Mouse (Mus musculus) liver, embryonic 14.5 days (tissue): ENCODE measurements around the gene Itgb7. TPM values are rescaled to one million over a fixed set of nuclear protein-coding genes. Genes with fewer than 3 reads are reported as not detected.
A peak's percentile ranks its signal among the peaks of the same experiment; 100 is the strongest.

Source experiments
- ATAC-seq: fragments of 200-750 bp; cut with Nextera tagmentation; 2 replicates; pipeline ENCODE4 v1.8.0; 2017; ENCODE audit warnings: moderate number of reproducible peaks, mild to moderate bottlenecking, moderate library complexity; ENCODE audit not compliant: insufficient read depth
- DNase-seq, 3 experiments: peaks; one replicate each; pipeline ENCODE4 v3.0.0-alpha.2; 2012 to 2013; ENCODE audit warnings: low read depth in 3 of 3, low spot score in 3 of 3
- H3K27ac ChIP-seq: fragments of 300-500 bp; sonication (generic); 2 replicates; pipeline ENCODE4 v1.5.1; 2014; ENCODE audit warnings: moderate library complexity, mild to moderate bottlenecking, control low read depth, inconsistent platforms
- H3K27me3 ChIP-seq: fragments of 300-500 bp; sonication (generic); 2 replicates; pipeline ENCODE4 v1.6.1; 2014; ENCODE audit warnings: mild to moderate bottlenecking, low read length, moderate library complexity; ENCODE audit not compliant: control insufficient read depth, insufficient read depth
- H3K36me3 ChIP-seq: fragments of 300-500 bp; sonication (generic); replicated peaks from 2 replicates; pipeline ENCODE4 v1.6.1; 2014; ENCODE audit warnings: low read depth; ENCODE audit not compliant: control insufficient read depth, insufficient read depth
- H3K4me1 ChIP-seq, 2 experiments: fragments of 200-500 bp in 1 of 2; fragments of 300-500 bp in 1 of 2; sonication (generic) in 1 of 2; replicated peaks; 2 replicates each; pipeline ENCODE4 v1.6.1; 2012 to 2014; ENCODE audit warnings: antibody characterized with exemption in 1 of 2, inconsistent platforms in 1 of 2, low read length in 1 of 2; ENCODE audit not compliant: control insufficient read depth in 2 of 2, insufficient read depth in 2 of 2
- H3K4me2 ChIP-seq: fragments of 300-500 bp; sonication (generic); 2 replicates; pipeline ENCODE4 v1.6.1; 2014; ENCODE audit warnings: low read depth, mild to moderate bottlenecking, control low read depth, moderate library complexity
- H3K4me3 ChIP-seq, 2 experiments: fragments of 200-500 bp in 1 of 2; fragments of 300-500 bp in 1 of 2; sonication (generic) in 1 of 2; 2 replicates each; pipeline ENCODE4 v1.5.1; 2012 to 2014; ENCODE audit warnings: low read depth in 2 of 2, low read length in 2 of 2, mild to moderate bottlenecking in 2 of 2, control low read depth in 1 of 2, inconsistent platforms in 1 of 2, moderate library complexity in 1 of 2; ENCODE audit not compliant: insufficient read depth in 1 of 2
- H3K9ac ChIP-seq: fragments of 300-500 bp; sonication (generic); replicated peaks from 2 replicates; pipeline ENCODE4 v1.6.1; 2014; ENCODE audit warnings: mild to moderate bottlenecking, control low read depth, moderate library complexity
- H3K9me3 ChIP-seq: fragments of 300-500 bp; sonication (generic); 2 replicates; pipeline ENCODE4 v1.6.1; 2016; ENCODE audit warnings: low read length, mixed read lengths; ENCODE audit not compliant: control insufficient read depth
- CTCF ChIP-seq: IDR thresholded peaks from 2 replicates; pipeline ENCODE4 v1.5.1; 2016; ENCODE audit warnings: antibody characterized with exemption, low read depth, control low read depth
- EP300 ChIP-seq: IDR thresholded peaks from 2 replicates; pipeline ENCODE4 v1.6.1; 2016; ENCODE audit warnings: antibody characterized with exemption, low read depth
- WGBS: fragments of 180-500 bp; shearing (Covaris S2); extraction: QIAGEN DNeasy Blood & Tissue Kit; methylation state at CpG from one replicate; pipeline ENCODE4 v1.1.7; 2014; ENCODE audit not compliant: insufficient replicate concordance; 5-methylcytosine and 5-hydroxymethylcytosine counted together
- polyA plus RNA-seq, 2 experiments: library from polyadenylated mRNA; depleted of rRNA in 1 of 2; stranded (reverse) in 1 of 2; unstranded in 1 of 2; fragments of >200 nt; fragmentation: Nextera tagmentation in 1 of 2; extraction: Ambion mirVana in 1 of 2; gene quantifications; 2 replicates each; pipeline versions ENCODE4 v1.2.1 to v1.2.3; 2012 to 2014

Itgb7 gene
- polyA plus RNA-seq, 2 experiments, result 2.7 to 5.6 TPM

DNA sequence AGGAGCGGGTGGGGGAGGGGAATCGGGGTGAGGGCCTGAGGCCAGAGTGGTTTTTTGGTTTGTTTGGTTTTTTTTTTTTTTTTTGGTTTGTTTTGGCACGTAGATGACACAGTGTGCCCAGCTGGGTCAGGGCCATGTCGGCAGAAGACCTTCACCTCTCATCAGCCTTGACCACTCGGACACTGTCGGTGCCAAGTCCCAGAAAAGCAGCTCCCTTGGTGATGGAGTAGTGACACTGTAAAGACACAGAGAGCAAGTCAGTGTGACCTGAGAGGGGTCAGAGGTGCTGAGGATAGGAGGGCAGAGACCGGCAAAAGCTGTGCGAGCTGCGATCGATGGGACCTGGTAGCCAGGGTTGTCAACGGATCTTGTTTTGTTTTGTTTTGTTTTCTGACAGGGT is 45.5 kb downstream of the Itgb7 start:
- H3K4me2 ChIP-seq, result no peak overlapping the region
- no peak for DNase-seq
- peaks cover 0 to 5% of the 10 kb centered on the region in 2 experiments; a peak in 1 of 4 replicates for H3K4me1 ChIP-seq
- H3K9ac ChIP-seq, result no peak overlapping the region
- H3K36me3 ChIP-seq, result no peaks in the 10 kb centered on the region
- H3K9me3 ChIP-seq, result no peaks in the 10 kb centered on the region
- WGBS, result 70% methylated on average over 11 of the region's 11 CpGs
- H3K27ac ChIP-seq, result no peak overlapping the region
- peak; percentile 45 for ATAC-seq
- TF ChIP-seq CTCF, result no peak
- no peak for TF ChIP-seq EP300
- no peaks in the 10 kb centered on the region for H3K27me3 ChIP-seq
- H3K4me3 ChIP-seq, result no peak overlapping the region

DNA sequence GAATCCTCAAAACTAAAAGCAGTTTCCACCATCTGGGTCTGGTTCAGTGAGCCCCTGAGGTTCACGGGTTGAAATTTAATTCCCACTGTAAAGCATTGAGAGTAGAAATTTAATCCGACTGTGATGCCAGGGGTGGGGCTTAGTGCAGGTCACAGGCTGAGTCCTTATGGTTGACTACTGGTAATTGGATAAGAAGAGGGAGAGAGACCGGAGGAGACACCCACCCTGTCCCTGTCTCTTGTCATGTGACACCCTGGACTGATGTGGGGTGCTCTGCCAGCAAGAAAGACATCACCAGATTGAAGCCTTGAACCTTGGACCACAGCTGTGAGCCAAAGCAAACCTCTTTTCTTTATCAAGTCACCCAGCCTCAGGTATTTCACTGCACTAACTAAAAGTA is 48.7 kb downstream of the Itgb7 start:
- no peak overlapping the region for H3K27ac ChIP-seq
- no peak overlapping the region for H3K9ac ChIP-seq
- 69% methylated on average over 3 of the region's 3 CpGs for WGBS
- H3K36me3 ChIP-seq, result no peaks in the 10 kb centered on the region
- H3K4me3 ChIP-seq, result no peak overlapping the region
- H3K4me1 ChIP-seq, result peaks cover 0 to 2% of the 10 kb centered on the region in 2 experiments; a peak in 1 of 4 replicates
- no peak for ATAC-seq
- no peak overlapping the region for H3K4me2 ChIP-seq
- DNase-seq, result no peak
- H3K27me3 ChIP-seq, result no peaks in the 10 kb centered on the region
- no peaks in the 10 kb centered on the region for H3K9me3 ChIP-seq
- TF ChIP-seq EP300 (no peak), CTCF (no peak)

DNA sequence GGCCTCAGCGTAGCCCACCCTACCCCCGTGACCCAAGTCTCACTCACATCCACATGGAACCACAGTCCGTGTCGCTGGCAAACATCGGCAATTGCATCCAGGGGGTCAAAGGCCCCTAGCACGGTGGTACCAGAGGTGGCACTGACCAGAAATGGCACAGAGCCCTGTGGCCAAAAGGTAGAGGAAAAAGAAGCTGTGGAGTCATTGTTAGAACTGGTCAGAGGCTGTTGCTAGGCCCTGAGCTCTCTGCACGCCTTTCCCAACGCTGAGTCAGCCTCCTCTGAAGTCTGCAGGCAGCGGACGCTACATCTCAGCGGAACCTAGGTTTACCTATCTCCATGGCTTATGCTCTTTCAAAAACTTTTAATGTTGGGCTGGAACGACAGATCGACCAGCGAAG is 51.8 kb downstream of the Itgb7 start:
- Histone ChIP-seq H3K27me3 (no peaks in the 10 kb centered on the region), H3K36me3 (no peaks in the 10 kb centered on the region), H3K9ac (no peak overlapping the region), H3K4me2 (no peak overlapping the region), H3K4me3 (no peak overlapping the region), H3K4me1 (peaks cover 0 to 9% of the 10 kb centered on the region in 2 experiments; a peak in 1 of 4 replicates), H3K9me3 (no peaks in the 10 kb centered on the region), H3K27ac (no peak overlapping the region)
- 80% methylated on average over 14 of the region's 14 CpGs for WGBS
- ATAC-seq (no peak), DNase-seq (no peak)
- TF ChIP-seq CTCF (no peak), EP300 (no peak)

DNA sequence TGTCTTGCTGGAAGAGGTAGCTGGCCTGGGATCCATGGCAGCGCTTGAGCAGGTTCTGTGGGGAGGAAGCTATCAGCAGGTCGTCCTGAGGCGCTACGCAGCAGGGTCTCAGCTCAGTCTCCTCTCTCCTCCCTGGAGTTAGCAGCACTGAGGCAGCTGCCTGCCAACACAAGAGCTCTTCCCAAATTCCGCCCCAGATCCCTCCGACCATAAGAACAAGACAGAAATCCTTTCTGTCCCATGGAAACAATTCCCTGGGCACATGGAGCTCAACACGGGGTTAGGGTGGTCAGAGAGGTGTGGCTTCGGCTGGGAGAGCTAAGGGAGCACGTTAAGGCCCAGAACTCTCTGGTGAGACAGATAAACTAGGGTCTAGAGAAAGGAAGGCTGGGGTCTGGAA is 52.6 kb downstream of the Itgb7 start:
- no peak overlapping the region for H3K9ac ChIP-seq
- no peak overlapping the region for H3K27ac ChIP-seq
- H3K4me2 ChIP-seq, result no peak overlapping the region
- H3K4me1 ChIP-seq, result peaks cover 0 to 9% of the 10 kb centered on the region in 2 experiments; a peak in 1 of 4 replicates
- H3K4me3 ChIP-seq, result no peak overlapping the region
- H3K36me3 ChIP-seq, result no peaks in the 10 kb centered on the region
- DNase-seq (no peak), ATAC-seq (no peak)
- H3K27me3 ChIP-seq, result no peaks in the 10 kb centered on the region
- TF ChIP-seq EP300 (no peak), CTCF (no peak)
- 79% methylated on average over 9 of the region's 9 CpGs for WGBS
- no peaks in the 10 kb centered on the region for H3K9me3 ChIP-seq

DNA sequence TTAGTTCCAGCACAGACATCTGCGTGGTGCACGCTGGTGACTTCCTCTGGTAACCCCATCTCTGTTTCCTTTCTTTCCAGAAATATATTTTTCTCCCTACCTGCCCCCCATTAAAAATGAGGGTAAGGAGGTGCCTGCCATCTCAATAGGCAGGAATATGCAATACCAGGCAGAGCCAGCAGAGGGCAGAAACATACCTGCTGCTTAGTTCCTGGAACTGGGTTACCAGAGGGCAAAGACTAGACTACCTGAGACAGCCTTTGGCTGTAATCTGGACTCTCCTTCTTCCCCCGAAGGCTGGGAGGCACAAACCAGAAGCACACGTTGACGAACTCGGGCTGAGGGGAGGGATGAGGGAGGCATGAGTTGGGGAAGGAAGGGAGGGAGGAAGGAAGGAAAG is 53.5 kb downstream of the Itgb7 start:
- Histone ChIP-seq H3K4me2 (no peak overlapping the region), H3K9ac (no peak overlapping the region), H3K27me3 (no peaks in the 10 kb centered on the region), H3K4me3 (no peak overlapping the region), H3K36me3 (no peaks in the 10 kb centered on the region), H3K4me1 (peaks cover 0 to 8% of the 10 kb centered on the region in 2 experiments; a peak in 1 of 4 replicates), H3K27ac (no peak overlapping the region), H3K9me3 (no peaks in the 10 kb centered on the region)
- DNase-seq, result peak; percentile 51 to 55 (median 52)
- 11% methylated on average over 6 of the region's 6 CpGs for WGBS
- peak; percentile 94 for TF ChIP-seq CTCF
- no peak for TF ChIP-seq EP300
- ATAC-seq, result no peak
